Mouse (Mus musculus) regulatory T cell (primary cell): ENCODE measurements around the gene Cuedc1.

Experiments used
- in situ Hi-C: fragments of 300-600 bp; cut with MboI, MseI; formaldehyde crosslinking; loops from one replicate; pipeline ENCODE4 v1.15.1; 2025; ENCODE audit warnings: high pct_unique_total_duplicates

The Cuedc1 gene

DNA sequence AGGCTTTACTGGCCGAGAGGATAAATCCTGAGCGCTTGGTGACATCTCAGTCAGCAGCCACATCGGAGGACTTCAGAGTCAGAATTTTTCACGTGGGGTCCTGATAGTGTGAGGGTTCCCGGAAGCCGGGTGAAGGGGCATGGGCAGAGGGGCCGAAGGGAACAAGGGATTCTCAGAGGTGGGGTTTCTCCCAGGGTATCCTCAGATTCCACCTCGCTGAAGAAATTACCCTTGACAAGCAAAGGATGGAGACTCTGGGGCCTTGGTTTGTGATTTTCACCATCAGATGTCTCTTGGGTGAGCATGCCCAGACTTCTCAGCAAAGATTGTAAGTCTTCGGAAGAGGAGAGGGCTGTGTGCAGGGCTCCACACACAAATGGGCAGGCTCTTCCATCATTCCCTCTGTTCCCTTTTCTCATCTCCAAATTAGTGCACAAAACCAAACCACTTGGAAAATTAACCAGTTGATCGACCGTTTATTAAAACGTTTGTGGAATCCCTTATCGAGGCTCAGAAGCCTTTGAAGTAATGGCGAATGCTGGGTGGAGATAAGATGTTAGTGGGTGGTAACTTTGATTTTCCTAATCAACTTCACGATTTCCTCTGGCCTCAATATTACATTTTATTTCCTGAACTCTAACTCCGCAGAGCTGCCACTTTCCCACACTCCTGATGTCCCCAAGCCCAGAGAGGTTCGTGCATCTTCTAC lies at the start of gene Cuedc1:
TSS of gene Cuedc1 (plus strand) at position 38 of the 709 bp plus-strand sequence.
- in situ Hi-C loops: no loop called here

DNA sequence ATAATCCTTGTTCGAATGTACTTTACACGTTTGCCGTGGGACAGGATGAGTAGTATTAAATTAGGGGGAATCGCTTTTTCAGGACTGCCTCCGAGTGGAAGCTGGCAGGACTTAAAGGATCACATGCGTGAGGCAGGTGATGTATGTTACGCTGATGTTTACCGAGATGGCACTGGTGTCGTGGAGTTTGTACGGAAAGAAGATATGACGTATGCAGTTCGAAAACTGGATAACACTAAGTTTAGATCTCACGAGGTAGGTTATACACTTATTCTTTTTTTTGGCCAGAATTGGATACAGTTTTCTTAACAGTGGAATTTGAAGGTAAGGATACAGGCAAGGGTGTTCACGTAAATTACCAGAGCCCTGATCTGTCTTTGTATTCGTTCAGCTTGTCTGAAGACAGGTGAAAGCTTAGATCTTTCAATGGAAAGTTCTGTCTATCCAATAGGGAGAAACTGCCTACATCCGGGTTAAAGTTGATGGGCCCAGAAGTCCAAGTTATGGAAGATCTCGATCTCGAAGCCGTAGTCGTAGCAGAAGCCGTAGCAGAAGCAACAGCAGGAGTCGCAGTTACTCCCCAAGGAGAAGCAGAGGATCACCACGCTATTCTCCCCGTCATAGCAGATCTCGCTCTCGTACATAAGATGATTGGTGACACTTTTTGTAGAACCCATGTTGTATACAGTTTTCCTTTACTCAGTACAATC lies 48.7 kb upstream of the Cuedc1 start:
- in situ Hi-C loops: no loop called here

DNA sequence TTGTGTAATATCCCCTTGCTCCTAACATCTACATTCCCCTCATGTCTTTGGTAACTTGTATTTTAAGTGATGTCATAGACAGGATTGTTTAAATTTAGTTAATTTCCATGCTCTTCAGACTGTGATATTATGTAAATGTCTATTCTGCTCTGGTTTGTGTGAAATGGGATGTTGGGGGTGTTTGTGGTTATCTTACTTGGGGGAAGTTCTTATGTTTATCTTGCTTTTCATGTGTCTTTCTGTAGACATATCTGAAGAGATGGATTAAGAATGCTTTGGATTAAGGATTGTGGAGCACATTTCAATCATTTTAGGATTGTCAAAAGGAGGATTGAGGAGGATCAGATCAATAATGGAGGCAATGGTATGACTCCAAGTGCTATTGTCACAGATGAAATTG lies 48.1 kb upstream of the Cuedc1 start:
- in situ Hi-C loops: no loop called here

DNA sequence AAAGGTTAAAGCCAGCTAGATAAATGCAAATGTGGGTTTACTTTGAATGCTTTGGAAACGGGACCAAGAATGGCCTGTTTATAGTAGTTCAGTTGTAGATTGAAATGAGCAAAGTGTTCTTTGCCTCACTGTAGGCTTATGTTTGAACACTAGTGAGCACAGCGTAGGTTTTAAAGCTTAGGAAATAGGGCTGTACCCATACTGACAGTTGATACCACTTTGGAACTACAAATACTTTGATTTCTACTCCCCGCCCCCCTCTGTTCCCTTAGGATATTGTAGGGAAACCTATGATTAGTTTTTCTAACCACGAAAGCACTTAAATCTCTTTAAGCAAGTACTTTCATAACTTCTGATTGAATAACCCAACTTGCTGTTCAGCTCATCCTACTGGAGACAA lies 45.2 kb upstream of the Cuedc1 start:
- in situ Hi-C loops: no loop called here

DNA sequence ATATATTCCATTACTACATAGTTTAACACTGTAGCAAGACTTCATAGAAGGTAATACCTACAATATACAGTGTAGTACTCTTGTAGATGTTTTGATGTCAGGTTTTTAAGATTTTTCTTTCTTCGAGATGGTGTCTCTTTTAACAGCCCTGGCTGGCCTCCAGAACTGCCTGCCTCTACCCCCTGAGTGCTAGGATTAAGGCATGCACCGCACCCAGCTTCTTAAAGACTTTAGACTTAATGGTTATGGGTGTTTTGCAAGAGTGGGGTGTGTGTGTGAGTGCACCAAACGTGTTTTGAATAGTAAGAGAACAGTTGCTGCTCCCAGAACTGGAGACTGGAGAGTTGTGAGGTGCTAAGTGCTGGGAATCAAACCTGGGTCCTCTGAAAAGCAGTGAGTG lies 44.0 kb upstream of the Cuedc1 start:
- in situ Hi-C loops: no loop called here

DNA sequence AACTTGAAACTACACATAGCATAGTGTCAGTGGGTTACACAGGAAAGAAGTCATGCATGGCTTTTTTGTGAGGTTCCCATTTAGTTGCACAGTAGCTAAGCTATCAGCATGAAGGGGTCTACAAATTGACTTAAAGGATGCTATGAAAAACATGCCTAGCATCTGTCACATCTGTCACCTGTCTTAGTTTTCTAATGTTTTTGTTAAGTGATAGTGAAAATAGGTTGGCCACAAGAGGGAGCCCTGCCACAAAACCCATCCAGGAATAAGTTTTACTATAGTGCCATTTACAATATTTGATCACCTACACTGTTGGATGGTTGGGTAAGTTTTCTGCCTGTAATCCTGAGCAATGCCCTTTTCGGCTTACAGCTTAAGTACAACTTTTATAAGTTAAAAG lies 43.3 kb upstream of the Cuedc1 start:
- in situ Hi-C loops: no loop called here

DNA sequence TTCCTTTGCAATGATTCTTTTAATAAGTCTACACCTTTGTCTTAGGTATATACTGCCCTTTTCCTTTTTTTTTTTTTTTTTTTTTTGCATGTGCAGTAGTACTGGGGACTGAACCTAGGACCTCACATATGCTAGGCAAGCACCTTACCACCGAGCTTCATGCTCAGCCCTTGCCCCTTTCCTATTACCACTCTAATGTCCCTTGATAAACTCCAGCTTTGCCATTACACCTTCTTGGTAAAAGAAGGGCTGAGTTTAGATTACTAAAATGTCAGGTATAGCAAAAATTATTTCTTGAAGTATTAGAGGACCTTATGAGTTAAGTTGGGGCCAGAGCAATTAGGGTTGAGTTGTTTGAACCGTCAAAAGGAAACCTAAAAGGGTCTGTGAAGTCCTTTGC lies 42.1 kb upstream of the Cuedc1 start:
- in situ Hi-C loops: no loop called here

DNA sequence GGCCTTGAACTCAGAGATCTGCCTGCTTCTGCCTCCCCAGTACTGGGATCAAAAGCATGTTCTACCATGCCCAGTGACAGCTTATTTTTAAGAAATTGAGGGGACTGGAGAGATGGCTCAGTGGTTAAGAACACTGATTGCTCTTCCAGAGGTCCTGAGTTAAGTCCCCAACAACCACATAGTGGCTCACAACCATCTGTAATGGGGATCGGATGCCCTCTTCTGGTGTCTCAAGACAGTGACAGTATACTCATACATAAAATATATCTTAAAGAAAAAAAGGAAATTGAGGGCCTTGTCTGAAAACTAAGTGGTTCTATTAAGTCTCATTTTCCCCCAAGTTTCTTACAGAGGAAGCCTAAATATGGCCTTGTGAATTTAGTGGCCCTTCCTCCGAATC lies 40.1 kb upstream of the Cuedc1 start:
- in situ Hi-C loops: no loop called here

DNA sequence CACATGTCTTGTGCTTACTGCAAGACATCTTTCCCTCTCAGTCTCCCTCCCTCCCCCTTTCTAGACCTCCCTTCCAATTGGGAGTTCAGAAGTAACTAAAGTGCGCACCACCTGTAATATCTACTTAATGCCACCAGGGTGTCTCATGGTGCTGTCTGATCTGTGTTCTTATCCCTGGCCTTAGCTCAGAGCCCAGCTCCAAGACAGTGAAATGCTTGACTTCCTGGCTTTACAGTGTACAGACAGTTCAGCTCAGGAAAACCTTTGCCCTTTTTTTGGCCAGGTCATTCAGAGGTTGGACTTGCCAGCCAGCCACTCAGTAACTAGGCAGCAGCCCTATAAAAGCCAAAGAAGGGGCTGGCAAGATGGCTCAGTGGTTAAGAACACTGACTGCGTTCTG lies 38.7 kb upstream of the Cuedc1 start:
- in situ Hi-C loops: no loop called here

DNA sequence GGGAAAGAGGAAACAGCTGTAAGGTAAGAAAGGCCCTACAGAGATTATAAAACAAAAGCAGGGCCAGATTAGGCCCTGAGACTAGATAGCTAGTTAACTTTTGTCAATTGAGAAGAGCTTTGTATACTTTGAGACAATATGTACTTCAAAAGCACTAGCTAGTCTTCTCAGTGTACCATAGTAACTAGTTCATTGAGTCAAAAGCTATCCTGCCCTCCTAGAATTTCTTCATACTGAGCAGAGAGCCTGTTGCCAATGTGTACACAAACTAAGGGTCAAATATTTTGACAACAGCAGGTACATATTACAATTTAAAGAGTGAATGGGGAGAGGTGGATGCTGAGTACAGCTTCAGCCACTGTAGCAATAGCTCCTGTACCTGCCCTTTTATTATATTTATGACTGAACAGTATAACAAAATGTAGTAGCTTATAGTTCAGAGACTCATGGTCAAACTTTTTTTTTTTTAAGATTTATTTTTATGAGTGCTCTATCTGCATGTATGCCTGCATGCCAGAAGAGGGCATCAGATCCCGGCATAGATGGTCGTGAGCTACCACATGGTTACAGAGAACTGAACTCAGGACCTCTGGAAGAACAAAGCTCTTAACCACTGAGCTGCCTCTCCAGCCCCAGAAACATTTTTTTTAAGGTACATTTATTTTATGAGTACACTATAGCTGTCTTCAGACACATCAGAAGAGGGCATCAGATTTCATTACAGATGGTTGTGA lies 35.8 kb upstream of the Cuedc1 start:
- in situ Hi-C loops: loop anchor here (5.0 kb wide), 1 partner anchor 140 kb away; the partner anchor contains the start of gene Mrps23

DNA sequence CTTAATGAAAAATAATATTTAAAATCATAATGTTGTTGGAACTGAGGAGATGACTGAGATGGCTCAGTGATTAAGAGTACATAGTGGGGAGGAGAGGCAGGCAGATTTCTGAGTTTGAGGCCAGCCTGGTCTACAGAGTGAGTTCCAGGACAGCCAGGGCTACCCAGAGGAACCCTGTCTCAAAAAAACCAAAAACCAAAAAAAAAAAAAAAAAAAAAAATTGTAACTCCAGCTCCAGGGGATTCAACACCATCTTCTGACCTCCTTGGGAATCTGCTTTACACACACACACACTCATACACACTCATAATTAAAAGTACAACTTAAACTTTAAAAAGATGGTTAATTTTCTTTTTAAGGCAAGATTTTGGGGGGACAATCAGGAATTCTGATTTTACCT lies 32.1 kb upstream of the Cuedc1 start:
- in situ Hi-C loops: no loop called here

DNA sequence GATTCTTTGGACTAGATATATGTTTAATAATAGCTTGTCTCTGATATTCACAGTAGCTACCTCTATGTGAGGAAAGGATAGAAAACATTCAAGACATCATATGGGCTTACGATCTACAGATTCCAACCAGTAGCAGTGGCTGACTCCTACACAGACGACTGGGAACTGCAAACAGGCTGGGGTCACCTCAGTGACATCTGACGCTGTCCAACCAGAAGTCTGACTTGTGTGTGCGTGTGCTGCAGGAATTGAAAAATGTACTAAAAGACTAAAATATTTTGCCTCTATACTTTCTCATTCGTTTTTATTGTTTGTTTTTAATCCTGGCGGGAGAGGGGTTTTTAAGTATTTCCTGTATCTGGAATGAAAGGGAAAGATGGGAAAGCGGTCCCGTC lies 30.7 kb upstream of the Cuedc1 start:
- in situ Hi-C loops: no loop called here

DNA sequence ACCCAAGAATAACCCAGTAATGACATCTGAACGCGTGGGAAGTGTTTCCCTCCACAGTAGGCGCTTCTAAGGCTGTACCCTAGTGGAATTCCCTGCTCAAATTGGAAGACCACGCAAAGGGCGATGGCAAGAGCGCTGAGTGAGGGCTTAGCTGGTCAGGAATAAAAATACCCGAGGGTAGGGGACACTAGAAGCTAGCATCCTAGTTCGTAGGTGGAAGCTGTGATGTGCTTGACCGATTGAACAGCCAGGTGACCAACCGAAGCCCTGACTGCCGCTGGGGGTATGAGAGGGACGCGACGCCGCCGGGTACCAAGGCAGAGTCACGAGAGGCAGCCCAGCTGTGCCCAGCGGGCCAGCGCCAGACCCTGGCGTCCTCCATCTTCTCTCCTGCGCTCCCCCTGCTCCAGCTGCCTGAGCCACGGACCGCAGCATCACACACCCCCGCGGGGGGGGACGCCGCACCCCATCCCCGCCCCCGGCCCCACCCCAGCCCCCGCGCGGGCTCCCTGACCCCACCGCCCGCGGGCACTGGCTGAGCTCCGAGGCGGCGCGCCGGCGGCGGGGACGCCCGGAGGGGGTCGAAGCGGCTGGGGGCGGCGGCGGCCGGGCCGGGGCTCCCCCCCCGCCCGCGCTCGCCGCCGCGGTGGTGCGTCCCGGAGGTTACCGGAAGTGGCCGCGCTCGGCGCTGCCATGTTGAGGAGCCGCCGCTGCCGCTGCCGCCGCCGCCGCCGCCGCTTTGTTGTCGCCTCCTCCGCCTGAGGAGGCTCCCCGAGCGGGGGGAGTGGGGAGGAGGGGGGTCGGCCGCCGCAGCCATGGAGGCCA lies 30.1 kb upstream of the Cuedc1 start, which contains the start of gene Vezf1:
TSS of gene Vezf1 (plus strand) at position 694 of the 825 bp plus-strand sequence.
- in situ Hi-C loops: no loop called here

DNA sequence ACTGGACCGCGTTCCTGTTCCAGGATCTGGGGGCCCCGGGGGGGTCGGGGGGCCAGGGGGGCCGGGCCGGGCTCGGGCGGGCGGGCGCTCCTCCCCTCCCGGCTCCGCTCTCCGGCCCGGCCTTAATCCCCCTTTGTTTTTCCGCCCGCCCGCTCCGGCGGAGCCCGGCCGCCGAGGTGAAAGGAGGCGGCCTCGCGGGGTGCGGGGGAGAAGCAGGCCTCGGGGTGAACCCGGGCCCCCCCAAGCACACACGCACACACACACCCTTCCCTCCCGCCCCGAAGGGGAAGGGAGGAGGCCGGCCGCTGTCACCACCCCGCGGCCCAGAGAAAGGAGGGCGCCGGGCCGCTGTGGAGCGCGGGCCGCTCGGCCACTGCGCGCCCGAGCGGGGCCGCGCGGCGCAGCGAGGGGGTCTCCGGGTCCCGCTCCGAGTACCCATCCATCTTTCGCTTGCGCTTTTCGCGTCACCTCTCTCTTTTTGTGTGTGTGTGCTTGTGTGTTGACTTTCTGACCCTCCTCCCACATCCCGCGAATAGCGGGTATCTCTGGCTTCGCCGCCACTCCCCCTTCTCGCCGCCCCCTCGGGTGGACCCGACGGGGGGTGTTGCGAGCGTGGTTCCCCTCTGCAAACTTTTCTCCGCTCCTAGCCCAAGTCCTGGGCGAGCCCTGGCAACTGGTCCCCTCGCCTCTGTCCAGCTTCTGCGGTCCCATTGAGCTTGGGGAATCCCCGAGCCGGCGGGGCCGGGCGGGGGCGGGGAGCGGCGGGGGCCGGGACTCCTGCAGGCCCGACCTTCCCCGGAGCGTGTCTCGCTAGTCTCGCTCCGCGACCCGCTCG lies 29.2 kb upstream of the Cuedc1 start:
- in situ Hi-C loops: no loop called here

DNA sequence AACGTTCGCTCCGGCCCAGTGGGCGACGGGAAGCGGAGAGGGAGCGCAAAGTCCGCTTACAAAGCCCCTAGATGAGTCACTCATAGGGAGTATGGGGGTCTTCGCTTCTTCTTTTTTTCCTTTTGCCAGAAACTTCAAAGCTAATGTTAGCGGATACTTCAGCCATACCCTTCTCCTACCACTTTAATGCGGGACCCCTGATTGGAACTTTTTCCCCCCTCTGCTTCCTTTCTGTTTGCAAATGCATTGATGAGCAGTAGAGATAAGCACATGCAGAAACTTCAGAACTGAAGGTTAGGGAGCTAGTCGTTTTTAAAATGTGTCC lies 28.6 kb upstream of the Cuedc1 start:
- in situ Hi-C loops: no loop called here

DNA sequence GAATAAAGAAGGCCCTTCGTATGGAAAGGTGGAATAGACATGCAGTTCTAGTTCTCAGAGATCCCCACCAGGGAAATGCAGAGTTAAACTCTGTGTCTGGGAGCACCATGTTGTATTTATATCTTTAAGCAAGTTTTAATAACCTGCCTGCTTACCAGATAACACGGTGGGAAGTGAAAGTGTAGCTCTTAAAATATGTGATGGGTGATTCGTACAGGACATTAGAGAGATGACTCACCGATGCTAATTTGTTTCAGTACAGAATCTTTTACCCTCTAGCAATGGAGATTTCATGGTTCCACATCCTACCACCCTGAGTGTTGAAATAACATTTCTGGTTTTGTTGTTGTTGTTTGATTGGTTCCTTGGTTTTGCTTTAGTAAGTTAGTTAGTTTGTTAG lies 27.5 kb upstream of the Cuedc1 start:
- in situ Hi-C loops: no loop called here

DNA sequence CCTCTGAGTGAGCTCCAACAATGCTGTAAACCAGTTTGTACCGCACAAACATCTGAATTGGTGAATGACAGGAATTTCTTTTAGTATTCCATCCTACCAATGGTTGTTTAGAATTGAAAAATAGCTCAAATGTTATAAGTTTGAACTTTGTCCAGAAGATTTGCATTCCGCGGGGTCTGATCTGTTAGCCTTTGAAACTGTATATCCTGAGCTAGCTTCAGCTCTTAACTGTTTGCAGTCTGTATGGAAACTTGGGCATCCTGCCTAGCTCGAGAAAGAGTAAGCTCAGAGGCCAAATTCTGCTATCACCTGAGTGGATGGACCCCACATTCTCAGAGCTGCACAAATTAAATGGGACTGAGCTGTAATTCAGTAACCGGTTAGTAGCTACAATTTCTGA lies 26.7 kb upstream of the Cuedc1 start:
- in situ Hi-C loops: no loop called here

DNA sequence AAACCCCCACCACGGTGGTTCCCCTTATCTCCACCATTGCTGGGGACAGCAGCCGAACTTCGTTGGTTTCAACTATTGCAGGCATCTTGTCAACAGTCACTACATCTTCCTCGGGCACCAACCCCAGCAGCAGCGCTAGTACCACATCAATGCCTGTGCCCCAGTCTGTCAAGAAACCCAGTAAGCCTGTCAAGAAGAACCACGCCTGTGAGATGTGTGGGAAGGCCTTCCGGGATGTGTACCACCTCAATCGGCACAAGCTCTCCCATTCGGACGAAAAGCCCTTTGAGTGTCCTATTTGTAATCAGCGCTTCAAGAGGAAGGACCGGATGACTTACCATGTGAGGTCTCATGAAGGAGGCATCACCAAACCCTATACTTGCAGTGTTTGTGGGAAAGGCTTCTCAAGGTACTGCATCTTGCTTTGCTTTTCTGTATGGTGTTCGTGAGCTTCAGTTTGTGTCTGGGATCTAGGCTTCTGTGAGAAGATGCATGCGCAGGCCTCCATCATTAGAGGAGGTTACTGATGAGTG lies 24.4 kb upstream of the Cuedc1 start:
- in situ Hi-C loops: no loop called here

DNA sequence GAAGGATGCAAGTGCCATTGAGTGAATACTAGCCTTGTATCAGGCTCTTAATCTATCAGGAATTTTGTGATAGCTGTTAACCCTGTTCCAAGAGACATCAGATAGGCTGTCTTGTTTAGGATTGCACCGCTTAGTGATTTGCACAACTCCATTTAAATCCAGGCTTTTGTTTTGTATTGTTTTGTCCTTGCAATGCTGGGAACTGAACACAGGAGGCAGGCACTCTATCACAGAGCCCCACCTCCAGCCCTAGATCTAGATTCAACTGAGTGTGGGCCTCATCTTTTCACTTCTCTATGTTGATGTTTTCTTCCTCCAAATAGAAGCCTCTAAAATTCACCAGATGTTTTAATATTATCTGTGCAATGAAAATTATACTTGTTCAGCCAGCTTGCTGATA lies 22.2 kb upstream of the Cuedc1 start:
- in situ Hi-C loops: no loop called here

DNA sequence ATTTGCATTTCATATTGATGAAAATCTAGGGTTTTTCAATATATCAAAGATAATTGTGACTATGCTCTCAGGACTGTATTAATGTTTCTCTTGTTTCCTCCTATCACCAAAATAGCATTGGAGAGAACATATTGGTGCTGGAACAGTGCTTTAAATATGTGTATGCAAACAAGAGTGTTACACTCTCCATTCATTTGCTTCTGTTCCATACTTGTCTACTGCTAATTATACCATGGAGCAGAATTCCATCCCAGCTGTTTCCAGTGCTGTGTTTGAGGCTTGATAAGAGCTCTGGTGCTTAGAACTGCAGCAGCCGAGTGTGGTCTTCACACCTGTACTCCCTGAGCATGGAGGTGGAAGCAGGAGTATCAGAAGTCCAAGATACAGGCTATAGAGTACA lies 21.5 kb upstream of the Cuedc1 start:
- in situ Hi-C loops: no loop called here

DNA sequence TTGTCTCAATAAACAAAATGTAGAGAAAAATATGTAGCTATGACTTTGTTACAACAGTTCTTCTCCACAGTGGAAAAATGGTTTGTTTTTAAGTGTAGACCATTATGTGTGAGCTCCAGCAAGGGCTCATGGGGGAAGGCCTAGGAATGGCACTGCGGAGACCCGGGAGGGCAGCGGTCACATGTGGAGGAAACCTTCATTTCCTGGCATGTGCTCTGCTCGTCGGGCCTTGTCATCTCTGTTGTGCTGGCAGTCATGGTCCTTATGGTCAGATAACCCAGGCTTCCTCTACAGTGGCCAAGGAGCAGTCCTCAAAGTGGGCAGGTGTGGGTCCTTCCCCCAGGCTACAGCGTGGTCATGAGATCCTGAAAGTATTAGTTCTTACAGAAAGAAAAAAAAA lies 14.2 kb upstream of the Cuedc1 start:
- in situ Hi-C loops: no loop called here
